Mouse (Mus musculus): ENCODE results near the gene Gm17428.

DNA sequence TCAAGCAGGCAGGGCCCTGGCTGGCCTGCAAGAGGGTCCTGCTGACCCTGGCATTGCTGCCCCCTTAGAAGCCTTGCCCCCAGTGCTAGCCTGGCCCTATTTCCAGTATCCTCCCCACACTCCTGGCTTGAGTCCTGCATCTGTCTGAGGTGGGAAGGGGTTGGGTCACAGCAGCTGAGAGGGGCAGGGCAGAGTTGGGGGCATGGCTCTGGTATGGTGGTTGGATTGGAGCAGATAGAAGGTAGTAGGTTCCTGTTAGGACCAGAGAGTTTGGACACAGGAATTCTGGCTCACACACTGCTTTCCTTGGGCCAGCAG lies 18.1 kb downstream of the Gm17428 start:
- no peak for TF ChIP-seq CTCF (conservative IDR thresholded peaks at IDR 0.05; ENCODE audit: low read length)
- no peak for TF ChIP-seq POU5F1 (IDR thresholded peaks at IDR 0.05; ENCODE audit: borderline replicate concordance, low read length)
